Mouse (Mus musculus) Patski (cell line): ENCODE measurements around the gene Gemin7. TPM values are rescaled to one million over a fixed set of nuclear protein-coding genes. Genes with fewer than 3 reads are reported as not detected.
"Not testable (repeated sequence)": the region's sequence is repeated elsewhere in the genome, so short reads cannot be mapped to it uniquely, and the experiment has no call there.

Experiments used
- ATAC-seq: fragments of 100-300 bp; one replicate; pipeline ENCODE4 v1.8.0; 2021
- CTCF ChIA-PET: fragments of 350-600 bp; sonication (Branson Sonifier 250); formaldehyde crosslinking; loops from one replicate; lab custom pipeline; 2022; ENCODE audit warnings: inconsistent platforms; lab: Charles Lee
- POLR2A ChIA-PET: fragments of 350-600 bp; sonication (Branson Sonifier 250); formaldehyde crosslinking; loops from one replicate; lab custom pipeline; 2022; ENCODE audit warnings: antibody characterized with exemption, inconsistent platforms; lab: Charles Lee
- DNase-seq: peaks from one replicate; pipeline ENCODE4 v3.0.0-alpha.2; 2011; ENCODE audit warnings: low read depth, low spot score
- H3K27me3 ChIP-seq: fragments of 371-371 bp; one replicate; pipeline ENCODE4 v1.5.1; 2021
- CTCF ChIP-seq: fragments of 100-300 bp; IDR thresholded peaks from one replicate; pipeline ENCODE4 v1.5.1; 2021
- in situ Hi-C: fragments of 300-500 bp; cut with MboI; formaldehyde crosslinking; loops from 3 replicates; pipeline ENCODE4 v1.11.1; 2018; ENCODE audit warnings: low pct_unique_long_range_greater_than_20kb, mixed read lengths
- polyA plus RNA-seq: library from polyadenylated mRNA; unstranded; gene quantifications from one replicate; pipeline ENCODE4 v1.2.3, GENCODE M21; 2021

The Gemin7 gene
- 89.6 TPM for polyA plus RNA-seq

GRCm38 (mm10) chr7:19577141-19577852, at the start of gene Gemin7, which contains the start of gene Zfp296:
Gene Gemin7, minus strand, starts transcription at chr7:19577595.
Gene Zfp296, plus strand, starts transcription at chr7:19577287.
- no peak for TF ChIP-seq CTCF
- in situ Hi-C loops = loop anchor here (5.0 kb wide), 1 partner anchor 175 kb away; the partner anchor contains the start of genes Ckm and Klc3
- ChIA-PET CTCF (no interaction called here), POLR2A (no interaction called here)
- H3K27me3 ChIP-seq = no peaks in the 10 kb centered on the region
- no peak for DNase-seq
- no peak for ATAC-seq

- CTCF ChIA-PET = interaction anchor here (0.9 to 2.1 kb wide), 2 partner anchors 11 to 35 kb away, joined by 4 to 7 read pairs; no protein-coding TSS in a partner anchor
- POLR2A ChIA-PET = no interaction called here
- no peaks in the 10 kb centered on the region for H3K27me3 ChIP-seq
- no peak for ATAC-seq
- DNase-seq = no peak
- in situ Hi-C loops = no loop called here
- TF ChIP-seq CTCF = no peak
These were observed 46.0 kb upstream of the Gemin7 start for GRCm38 (mm10) chr7:19623433-19623832.

GRCm38 (mm10) chr7:19622241-19622640, 44.8 kb upstream of the Gemin7 start:
- DNase-seq = no peak
- CTCF ChIA-PET = interaction anchor here (1.3 kb wide), 1 partner anchor 217 kb away, joined by 3 read pairs; no protein-coding TSS in a partner anchor

GRCm38 (mm10) chr7:19620811-19621210, 43.4 kb upstream of the Gemin7 start:
- POLR2A ChIA-PET = no interaction called here
- no peak for TF ChIP-seq CTCF
- no peak for ATAC-seq
- in situ Hi-C loops = no loop called here
- CTCF ChIA-PET = interaction anchor here (1.3 to 1.5 kb wide), 2 partner anchors 31 to 216 kb away, joined by 3 to 5 read pairs; no protein-coding TSS in a partner anchor
- no peaks in the 10 kb centered on the region for H3K27me3 ChIP-seq
- no peak for DNase-seq

More at GRCm38 (mm10) chr7:19622241-19622640, 44.8 kb upstream of the Gemin7 start:
- ATAC-seq = no peak
- POLR2A ChIA-PET = no interaction called here
- H3K27me3 ChIP-seq = no peaks in the 10 kb centered on the region
- in situ Hi-C loops = no loop called here
- TF ChIP-seq CTCF = no peak

GRCm38 (mm10) chr7:19619004-19619801, 41.8 kb upstream of the Gemin7 start:
- DNase-seq (peak; percentile 42), ATAC-seq (peak; percentile 85)
- peak; percentile 86 for TF ChIP-seq CTCF
- H3K27me3 ChIP-seq = no peaks in the 10 kb centered on the region
- in situ Hi-C loops = no loop called here
- ChIA-PET CTCF (interaction anchor here (0.9 to 2.2 kb wide), 9 partner anchors 9 to 214 kb away, joined by 3 to 19 read pairs (median 5); partner anchors contain the start of gene Clasrp), POLR2A (no interaction called here)

GRCm38 (mm10) chr7:19615036-19615577, 37.7 kb upstream of the Gemin7 start:
- ChIA-PET CTCF (interaction anchor here (1.3 kb wide), 1 partner anchor 25 kb away, joined by 3 read pairs; no protein-coding TSS in a partner anchor), POLR2A (no interaction called here)
- in situ Hi-C loops = no loop called here
- no peak for ATAC-seq
- no peak for TF ChIP-seq CTCF
- no peaks in the 10 kb centered on the region for H3K27me3 ChIP-seq
- DNase-seq = no peak

GRCm38 (mm10) chr7:19610969-19611368, 33.6 kb upstream of the Gemin7 start:
- in situ Hi-C loops = no loop called here
- H3K27me3 ChIP-seq = no peaks in the 10 kb centered on the region
- no peak for ATAC-seq
- POLR2A ChIA-PET = no interaction called here
- CTCF ChIA-PET = interaction anchor here (1.0 to 2.8 kb wide), 3 partner anchors 8 to 137 kb away, joined by 3 to 12 read pairs (median 7); no protein-coding TSS in a partner anchor
- no peak for DNase-seq
- no peak for TF ChIP-seq CTCF

- no peaks in the 10 kb centered on the region for H3K27me3 ChIP-seq
- ChIA-PET POLR2A (interaction anchor here (0.7 kb wide), 1 partner anchor 18 kb away, joined by 4 read pairs; no protein-coding TSS in a partner anchor), CTCF (interaction anchor here (1.0 to 1.2 kb wide), 2 partner anchors 9 to 136 kb away, joined by 3 to 7 read pairs; no protein-coding TSS in a partner anchor)
- no peak for TF ChIP-seq CTCF
- DNase-seq (peak; percentile 50), ATAC-seq (peak; percentile 46)
- in situ Hi-C loops = no loop called here
These were observed 32.4 kb upstream of the Gemin7 start for GRCm38 (mm10) chr7:19609641-19610332.

- in situ Hi-C loops = no loop called here
- TF ChIP-seq CTCF = no peak
- ChIA-PET CTCF (no interaction called here), POLR2A (no interaction called here)
- no peak for DNase-seq
- H3K27me3 ChIP-seq = no peaks in the 10 kb centered on the region
- no peak for ATAC-seq
These were observed 29.9 kb upstream of the Gemin7 start for GRCm38 (mm10) chr7:19607291-19607690.

GRCm38 (mm10) chr7:19604606-19605214, 27.3 kb upstream of the Gemin7 start:
- CTCF ChIA-PET = interaction anchor here (1.0 to 1.4 kb wide), 3 partner anchors 14 to 143 kb away, joined by 3 to 5 read pairs (median 4); no protein-coding TSS in a partner anchor
- DNase-seq, ATAC-seq, in situ Hi-C loops, POLR2A ChIA-PET, H3K27me3 ChIP-seq: not testable (repeated sequence)
